Mouse (Mus musculus) lung, postnatal 4 days (tissue): ENCODE results near the gene Polr3gl.

Experiments used
- DNase-seq, 2 experiments: peaks; one replicate each; pipeline ENCODE4 v3.0.0; 2021

The Polr3gl gene

DNA sequence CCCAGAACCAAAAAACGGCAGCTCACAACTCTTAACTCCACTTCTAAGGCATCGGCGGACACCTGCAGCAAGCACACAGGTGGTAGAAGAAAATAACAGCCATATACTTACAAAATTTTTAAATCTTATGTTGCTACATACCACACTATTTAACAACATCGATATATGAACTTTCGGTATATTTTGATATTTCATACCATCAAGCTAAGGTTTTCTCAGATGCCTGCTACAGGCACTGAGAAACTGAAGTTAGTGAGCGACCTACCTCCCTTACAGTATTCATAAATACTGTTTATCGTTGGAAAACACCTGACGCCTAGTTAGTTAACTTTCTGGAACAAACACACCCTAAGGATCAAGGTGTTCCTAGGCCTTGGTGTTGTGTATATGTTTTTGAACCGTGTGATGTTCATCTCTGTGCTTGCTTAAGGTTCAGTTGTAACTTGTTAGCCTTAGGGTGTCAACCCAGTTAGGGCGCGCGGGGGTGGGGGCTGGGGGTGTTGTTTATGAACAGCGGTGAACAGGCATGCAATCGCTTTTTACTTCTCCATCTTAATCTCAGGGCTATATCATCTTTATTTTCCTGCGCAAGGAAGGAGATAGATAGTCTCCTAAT lies 37.9 kb downstream of the Polr3gl start:
- no peak for DNase-seq

DNA sequence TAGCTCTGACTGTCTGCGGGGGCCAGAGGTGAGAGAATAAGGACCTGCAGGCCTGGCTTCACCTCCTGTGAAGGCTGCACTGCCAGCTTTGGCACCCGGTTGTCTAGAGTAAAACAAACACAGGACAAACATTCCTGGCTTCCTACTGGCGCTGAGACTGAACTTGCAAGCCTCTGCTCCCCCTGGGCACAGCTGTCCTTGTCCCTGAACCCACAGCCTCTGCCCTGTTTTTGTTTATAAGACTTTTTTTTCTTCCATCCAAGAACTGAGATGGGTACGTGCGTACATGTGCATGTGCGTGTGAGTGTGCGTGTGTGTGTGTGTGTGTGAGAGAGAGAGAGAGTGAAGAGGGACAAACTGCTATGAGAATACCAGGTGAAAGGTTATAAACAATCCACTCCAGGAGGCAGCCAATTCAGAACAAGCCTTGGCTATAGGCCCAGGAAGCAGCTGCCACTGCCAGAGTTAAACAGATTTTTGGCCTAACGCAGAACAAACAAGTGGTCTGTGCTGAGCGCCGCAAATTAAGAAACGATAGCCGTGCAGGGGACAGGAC lies 38.9 kb downstream of the Polr3gl start:
- peak; percentile 86 to 92 for DNase-seq

DNA sequence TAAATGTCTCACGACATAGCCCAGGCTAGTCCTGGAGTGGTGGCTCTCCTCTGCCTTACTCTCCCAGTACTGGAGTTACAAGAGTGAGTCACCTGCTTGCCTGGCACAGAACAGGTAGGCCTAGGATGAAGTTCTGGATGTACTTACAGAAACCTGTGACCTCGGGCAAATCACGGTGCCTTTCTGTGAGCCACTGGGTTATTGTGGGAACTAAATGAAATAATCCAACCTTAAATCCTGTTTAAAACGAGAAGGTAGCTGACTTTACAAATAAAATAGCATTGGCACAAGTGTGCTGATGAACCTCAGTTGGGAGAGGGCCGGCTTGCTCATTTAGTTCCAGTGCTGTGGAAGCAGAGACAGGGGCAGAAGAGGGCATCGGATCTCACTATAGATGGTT lies 39.7 kb downstream of the Polr3gl start:
- DNase-seq = no peak

DNA sequence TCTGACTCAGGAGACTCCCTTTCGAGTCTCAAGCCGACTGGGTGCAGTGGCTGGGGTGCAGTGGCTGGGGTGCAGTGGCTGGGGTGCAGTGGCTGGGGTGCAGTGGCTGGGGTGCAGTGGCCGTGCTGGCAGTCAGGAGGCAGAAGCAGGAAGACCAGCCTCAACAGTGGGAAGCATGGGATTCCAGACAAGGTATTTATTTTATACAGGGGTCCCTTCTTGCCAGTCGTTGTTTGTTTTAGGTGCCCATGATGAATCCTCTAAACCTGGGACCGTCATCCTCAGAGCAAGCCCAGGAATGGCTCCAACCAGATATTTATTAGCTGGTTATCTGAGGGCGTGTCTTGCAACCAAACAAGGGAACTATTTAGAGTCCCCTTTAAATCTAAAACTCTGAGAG lies 40.4 kb downstream of the Polr3gl start:
- DNase-seq = no peak

DNA sequence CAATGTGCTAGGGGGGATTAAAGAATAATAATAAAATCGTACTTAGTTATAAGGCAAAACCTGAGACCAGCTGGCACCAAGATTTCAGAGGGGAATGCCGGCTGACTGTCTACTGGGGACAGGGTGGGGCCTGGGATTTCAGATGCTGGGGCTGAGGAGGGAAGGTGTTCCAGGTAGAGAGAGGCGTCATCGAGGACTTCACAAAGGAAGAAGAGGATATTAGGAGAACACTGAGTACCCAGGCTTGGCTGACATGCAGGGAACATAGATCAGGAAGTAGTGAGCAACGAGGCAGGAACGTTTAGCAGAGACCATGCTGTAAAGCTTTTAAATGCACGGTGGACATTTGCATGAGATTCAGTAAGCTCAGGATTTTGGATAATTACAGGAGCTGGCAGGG lies 42.1 kb downstream of the Polr3gl start:
- no peak for DNase-seq

DNA sequence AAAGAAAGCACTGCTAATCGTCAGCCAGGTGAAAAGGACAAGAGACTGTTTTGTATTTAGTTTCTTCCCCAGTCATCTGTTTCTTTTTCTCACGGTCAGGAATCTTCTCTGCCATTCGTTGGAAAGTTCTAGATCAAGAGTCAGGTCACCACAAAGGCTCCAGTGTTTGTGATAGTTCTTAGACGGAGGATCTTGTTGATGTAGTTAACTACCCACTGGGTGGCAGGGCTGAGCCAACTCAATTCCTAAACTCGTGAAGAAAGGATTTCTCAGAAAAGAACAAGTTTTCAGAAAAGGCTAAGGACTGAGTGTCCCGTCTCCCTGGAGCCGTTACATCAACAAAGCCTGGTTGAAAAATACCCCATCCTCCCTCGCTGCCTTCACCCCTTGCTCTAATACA lies 42.8 kb downstream of the Polr3gl start:
- DNase-seq = peak; percentile 59 to 75

DNA sequence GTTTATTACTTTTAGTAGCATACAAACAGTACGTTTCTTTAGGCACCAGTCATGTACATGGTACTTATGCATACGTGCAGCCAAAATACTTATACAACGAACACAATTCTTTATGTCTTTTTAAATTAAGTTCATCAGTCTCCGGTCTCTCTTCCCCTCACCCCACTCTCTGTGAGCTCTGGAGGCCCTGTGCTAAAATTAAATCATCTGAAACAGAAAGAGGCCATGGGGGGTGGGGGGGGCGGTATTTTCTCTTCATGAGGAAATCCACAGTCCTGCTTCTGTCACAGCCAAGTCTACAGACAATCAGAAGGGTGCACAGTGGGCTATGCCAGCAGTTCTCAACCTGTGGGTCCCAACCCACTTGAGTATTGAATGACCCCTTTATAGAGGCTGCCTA lies 44.6 kb downstream of the Polr3gl start:
- DNase-seq = no peak

DNA sequence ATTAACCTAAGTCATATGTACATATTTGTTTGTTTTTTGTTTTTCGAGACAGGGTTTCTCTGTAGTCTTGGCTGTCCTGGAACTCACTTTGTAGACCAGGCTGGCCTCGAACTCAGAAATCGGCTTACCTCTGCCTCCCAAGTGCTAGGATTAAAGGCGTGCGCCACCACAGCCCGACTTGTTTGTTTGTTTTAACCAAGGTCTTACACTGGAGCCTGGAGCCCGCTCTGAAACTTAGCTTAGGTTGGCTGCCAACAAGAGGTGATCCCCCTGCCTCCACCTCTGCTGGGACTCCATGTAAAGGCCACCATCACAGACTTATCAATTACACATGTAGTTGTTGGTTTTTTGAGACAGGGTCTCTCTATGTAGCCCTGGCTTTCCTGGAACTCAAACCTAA lies 45.2 kb downstream of the Polr3gl start:
- DNase-seq = peak in 1 of 2 experiments; percentile 16

DNA sequence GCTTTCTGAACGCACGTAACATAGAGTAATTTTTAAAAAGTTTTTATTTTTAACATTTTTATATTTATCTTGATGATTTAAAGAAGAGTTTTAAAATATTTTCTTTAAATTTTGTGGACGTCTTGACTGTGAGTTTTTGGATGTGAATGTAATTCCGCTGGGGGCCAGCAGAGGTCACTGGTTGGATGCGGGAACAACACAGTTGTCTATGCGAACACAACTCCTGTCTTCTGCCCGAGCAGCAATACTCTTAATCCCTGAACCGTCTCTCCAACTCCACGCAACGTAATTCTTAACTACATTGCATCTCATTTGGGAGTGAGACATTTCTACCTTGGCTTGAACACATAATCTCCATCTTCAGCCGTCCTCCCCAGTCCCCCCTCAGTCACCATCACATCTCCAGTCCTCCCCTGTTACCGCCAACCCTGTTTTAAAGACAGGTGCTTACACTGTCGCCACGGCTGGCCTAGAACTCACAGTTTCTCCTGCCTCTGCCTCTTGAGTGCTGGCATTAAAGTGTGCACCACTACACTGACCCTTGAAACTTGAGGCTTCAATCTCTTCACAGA lies 46.5 kb downstream of the Polr3gl start:
- DNase-seq = peak; percentile 77 to 87

DNA sequence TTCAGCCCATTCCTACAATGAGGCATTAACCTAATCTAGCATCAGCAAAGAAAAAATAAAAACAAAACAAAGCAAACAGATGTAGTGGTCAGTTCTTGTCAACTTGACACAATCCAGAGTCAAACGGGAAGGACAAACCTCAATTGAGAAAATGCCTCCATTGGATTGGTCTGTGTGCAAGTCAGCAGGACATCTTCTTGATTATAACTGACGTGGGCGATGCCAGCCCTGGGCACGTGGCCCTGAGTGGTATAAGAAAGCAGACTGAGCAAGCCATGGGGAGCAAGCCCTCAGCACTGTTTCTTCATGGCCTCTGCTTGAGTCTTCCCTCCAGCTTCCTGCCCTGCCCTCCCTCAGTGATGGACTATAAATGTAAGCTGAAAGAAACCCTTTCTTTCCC lies 47.1 kb downstream of the Polr3gl start:
- peak in 1 of 2 experiments; percentile 18 for DNase-seq

DNA sequence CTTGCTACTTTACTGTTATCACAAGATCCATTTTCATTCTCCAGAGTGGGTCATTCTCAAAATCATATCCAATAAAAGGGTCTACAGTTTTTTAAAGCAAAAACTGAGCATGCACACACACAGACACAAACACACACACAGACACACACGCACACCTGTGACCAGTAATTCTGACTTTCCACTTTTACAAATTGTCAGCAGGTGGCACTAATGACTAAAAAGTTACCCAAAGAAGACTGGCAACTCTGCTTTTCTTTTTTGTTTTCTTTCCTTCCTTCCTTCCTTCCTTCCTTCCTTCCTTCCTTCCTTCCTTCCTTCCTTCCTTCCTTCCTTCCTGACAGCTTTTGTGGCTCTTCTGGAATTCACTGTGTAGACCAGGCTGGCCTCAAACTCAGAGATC lies 48.4 kb downstream of the Polr3gl start:
- no peak for DNase-seq

DNA sequence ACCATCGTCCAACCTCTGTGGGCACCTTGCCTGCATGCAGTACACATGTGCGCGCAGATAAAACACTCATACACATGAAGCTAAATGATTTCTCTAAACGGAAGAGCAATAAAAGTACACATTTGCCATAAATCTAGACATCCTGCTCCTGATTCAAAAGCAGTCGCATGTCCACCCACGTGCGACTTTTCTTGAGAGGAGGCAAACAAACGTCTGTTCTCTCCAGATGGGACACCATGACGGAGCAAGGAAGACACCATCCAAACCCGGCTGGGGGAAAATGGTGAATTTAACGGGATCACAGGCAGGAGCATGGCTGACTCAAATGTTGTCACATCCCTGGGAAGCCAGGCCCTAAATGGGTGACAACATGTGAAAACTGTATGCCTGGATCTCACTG lies 50.6 kb downstream of the Polr3gl start:
- no peak for DNase-seq

DNA sequence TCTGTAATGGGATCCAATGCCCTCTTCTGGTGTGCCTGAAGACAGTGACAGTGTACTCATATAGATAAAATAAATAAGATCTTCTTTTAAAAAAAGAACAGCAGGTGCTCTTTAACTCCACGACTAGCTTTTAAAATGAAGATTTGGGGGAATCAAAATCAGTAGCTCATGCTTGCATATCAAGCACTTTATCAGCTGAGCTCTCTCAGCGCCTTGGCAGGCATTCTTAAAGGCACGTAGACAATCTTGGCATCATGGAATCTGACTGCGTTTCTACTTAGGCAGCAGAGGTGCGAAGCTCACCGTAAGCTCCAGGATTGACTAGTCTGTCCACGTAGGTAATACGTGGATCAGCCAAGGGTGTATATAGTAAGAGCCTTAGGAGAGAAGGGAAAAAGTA lies 51.4 kb downstream of the Polr3gl start:
- no peak for DNase-seq

DNA sequence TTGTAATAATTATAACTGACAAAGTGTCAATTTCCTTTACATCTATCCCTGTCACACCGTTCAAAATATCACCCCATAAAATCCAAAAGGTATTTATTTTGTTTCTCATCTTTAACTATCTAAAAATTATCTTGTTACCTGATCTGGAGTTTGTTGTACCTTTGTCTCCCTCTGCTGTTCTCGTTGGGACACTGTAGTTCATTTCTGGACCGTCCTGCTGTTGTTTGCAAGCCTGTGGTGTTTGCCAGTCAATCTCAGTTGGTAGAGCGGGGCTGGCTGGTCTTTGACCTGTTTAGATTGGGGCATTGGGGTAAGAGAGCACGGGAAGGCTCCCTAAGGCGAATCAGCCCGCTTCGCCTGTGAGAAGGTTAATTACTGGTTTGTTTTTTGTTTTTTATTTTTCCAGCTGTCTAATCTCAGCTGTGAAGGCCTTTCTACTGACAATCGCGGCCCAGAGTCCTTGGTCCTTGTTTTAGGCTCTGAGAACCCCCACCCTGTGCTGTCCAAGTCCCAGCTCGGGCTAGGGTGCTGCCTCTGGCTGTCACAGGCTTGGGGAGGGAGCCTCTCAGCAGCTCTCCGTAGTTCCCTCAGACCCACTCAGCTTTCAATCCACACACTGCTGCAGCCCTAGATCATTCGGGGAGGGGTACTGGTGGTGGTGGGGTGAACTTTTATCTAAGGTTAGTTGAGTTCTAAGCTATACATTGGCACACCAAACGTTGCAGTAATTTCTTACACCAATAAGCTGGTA lies 52.5 kb downstream of the Polr3gl start:
- DNase-seq = no peak

DNA sequence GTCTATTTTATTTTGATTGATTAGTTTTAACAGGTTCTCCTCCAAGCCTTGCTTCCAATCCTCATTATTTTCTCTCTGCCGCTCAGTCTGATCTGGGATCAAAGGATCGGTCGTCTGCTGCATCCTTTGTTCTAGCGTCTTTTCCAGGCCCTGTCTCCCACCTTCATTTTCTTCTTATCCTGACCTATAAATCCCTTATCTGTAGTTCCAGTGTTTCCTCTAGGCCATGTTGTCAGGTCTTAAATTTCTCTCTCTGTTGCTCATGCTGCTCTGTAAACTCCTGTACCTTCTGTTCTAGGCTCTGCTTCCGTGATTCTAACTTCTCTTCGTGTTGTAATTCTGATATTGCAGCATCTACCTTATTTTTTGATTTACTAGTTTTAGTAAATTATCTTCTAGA lies 53.2 kb downstream of the Polr3gl start:
- DNase-seq = no peak

DNA sequence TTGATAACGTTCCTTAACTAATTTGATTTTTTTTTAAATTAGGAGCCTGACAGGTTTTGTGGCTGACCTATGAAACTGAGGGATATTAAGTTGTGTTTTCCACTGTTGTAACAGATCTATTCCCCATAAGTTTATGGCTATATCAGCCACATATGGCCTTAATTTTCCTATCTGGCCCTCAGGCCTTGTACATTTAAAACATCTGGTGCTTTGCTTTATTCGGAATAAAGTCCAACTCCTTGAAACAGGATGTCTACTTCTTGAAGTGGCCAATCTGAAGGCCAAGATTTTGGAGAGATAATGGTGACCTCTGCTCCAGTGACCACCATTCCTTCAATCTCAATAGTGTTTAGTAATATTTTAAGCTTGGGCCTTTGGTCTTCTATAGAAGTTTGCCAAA lies 54.7 kb downstream of the Polr3gl start:
- DNase-seq = no peak

DNA sequence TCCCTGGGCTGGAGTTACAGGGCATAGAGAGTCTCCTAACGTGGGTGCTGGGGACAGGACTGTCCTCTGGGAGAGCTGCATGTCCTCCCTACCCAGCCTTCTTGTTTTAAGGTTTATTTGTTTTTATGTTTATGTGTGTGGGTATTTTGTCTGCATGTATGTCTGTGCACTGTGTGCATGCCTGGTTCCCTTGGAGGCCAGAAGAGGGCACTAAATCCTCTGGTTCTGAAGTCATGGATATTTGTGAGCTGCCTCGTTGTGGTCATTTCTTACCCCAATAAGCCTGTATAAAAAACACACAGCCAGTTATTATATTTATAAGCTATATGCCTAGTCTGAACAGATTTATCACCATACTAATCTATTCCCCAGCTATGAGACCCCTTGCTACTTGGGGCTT lies 59.7 kb downstream of the Polr3gl start:
- DNase-seq = no peak

DNA sequence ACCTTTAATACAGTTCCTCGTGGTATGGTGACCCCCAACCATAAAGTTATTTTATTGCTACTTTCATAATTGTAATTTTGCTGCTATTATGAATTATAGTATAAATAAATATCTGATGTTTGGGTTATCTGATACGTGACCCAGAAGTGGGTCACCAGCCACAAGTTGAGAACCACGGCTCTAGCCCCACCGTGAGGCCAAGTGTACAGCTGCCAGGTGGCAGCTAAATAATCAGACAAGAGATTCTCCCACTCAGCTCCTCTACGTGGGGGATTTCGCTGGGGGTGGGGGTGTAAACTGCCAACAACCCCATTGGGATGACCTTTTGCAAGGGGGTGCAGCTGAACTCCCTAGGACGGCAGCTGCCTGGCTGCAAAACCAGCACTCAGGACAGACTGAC lies 61.9 kb downstream of the Polr3gl start:
- no peak for DNase-seq

DNA sequence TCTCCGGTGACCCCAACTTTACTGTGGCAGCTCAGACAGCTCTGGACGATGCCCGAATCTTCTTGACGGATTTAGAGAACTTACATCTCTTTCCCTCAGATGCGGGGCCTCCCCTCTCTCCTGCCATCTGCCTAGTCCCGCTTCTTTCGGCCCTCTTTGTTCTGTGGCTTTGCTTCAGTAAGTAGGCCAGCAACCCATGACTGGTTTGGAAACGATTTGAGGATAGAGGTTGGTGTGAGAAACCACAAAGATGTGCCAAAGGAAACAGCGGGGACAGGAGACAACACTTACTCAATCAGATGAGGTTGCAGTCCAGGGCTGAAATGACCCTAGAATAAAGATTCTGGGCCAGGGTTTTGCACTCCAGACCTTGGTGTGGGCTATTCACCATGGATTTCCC lies 65.5 kb downstream of the Polr3gl start:
- DNase-seq = no peak
